Comparison of ENCODE assay signal across 18 mouse cellular contexts in genomic region chr3:138914626-138915288, GRCm38 (mm10).
A peak's percentile ranks its signal among the peaks of the same experiment; 100 is the strongest.
DNase-seq lines count a peak whose midpoint lies in the region; ATAC-seq and TF ChIP-seq lines count a peak whose summit lies in the region.
"Had no signal": no experiment of that assay in that cellular context is flagged by ENCODE, and none has a peak within 500 bp of the region (broad histone marks: within the 10 kb centered on the region; RNA-seq: fewer than 3 reads in every experiment).

No protein-coding gene starts in this region.

- ATAC-seq in embryonic facial prominence, embryonic 13.5 days (ENCODE audit: insufficient number of reproducible peaks, insufficient read depth, low FRiP score, low TSS enrichment, low read depth), result no peak
- no peak for ATAC-seq in limb, embryonic 13.5 days (ENCODE audit: low FRiP score, low read depth)
- ATAC-seq: forebrain, embryonic 15.5 days; lung, postnatal 0 days had no signal

- H3K79me2 ChIP-seq in heart, adult 2 months (replicated peaks; ENCODE audit: control insufficient read depth, insufficient read depth, low read length), result no peaks in the 10 kb centered on the region

- H3K4me2 ChIP-seq in embryonic facial prominence, embryonic 13.5 days, result no peak overlapping the region
- H3K4me2 ChIP-seq in limb, embryonic 13.5 days (replicated peaks), result no peak overlapping the region
- H3K4me2 ChIP-seq: forebrain, embryonic 15.5 days; heart, embryonic 15.5 days; liver, embryonic 15.5 days had no signal

- TF ChIP-seq EP300 in heart, adult 2 months (IDR thresholded peaks at IDR 0.05; ENCODE audit: insufficient read depth, low read depth, low read length), result no peak

- no peak for TF ChIP-seq POLR2A in heart, adult 2 months (IDR thresholded peaks at IDR 0.05; ENCODE audit: insufficient read depth, low read depth, low read length)

- no peaks in the 10 kb centered on the region for H3K36me3 ChIP-seq in heart, adult 2 months (ENCODE audit: control insufficient read depth, insufficient read depth, low read length)
- H3K36me3 ChIP-seq in embryonic facial prominence, embryonic 13.5 days, result peaks cover 2% of the 10 kb centered on the region; the same call in 1 of the 2 replicates
- peaks cover 3% of the 10 kb centered on the region; the same call in 1 of the 2 replicates for H3K36me3 ChIP-seq in limb, embryonic 13.5 days
- H3K36me3 ChIP-seq: forebrain, embryonic 15.5 days; liver, embryonic 15.5 days had no signal

- TF ChIP-seq CTCF in heart, adult 2 months (IDR thresholded peaks at IDR 0.05), result no peak
- TF ChIP-seq CTCF in layer of hippocampus, adult 2 months (conservative IDR thresholded peaks at IDR 0.05), result no peak

- H3K4me1 ChIP-seq in heart, adult 2 months (ENCODE audit: control insufficient read depth, insufficient read depth, low read length), result no peaks in the 10 kb centered on the region; the same call in 1 of the 2 replicates
- H3K4me1 ChIP-seq in embryonic facial prominence, embryonic 13.5 days, result peaks cover 6% of the 10 kb centered on the region
- H3K4me1 ChIP-seq in limb, embryonic 13.5 days, result peaks cover 12% of the 10 kb centered on the region
- H3K4me1 ChIP-seq: forebrain, embryonic 15.5 days; liver, embryonic 15.5 days had no signal

- peak; percentile 74 for DNase-seq in heart, adult 11 months
- DNase-seq in heart, adult 2 months, result no peak
- DNase-seq in layer of hippocampus, adult 2 months (ENCODE audit: low spot score in 2 of 2), result no peak
- DNase-seq in layer of hippocampus, adult 8-10 months (ENCODE audit: low spot score in 2 of 2), result no peak
- DNase-seq in right cerebral cortex, postnatal 36 days (ENCODE audit: low spot score in 2 of 2), result no peak
- DNase-seq: cerebellum, adult 18-20 months; cerebellum, postnatal 36 days; gastrocnemius, adult 2 months; thymus, postnatal 25 days had no signal

- no peak overlapping the region for H3K4me3 ChIP-seq in heart, adult 2 months
- H3K4me3 ChIP-seq in layer of hippocampus, adult 2 months, result no peak overlapping the region
- no peak overlapping the region for H3K4me3 ChIP-seq in embryonic facial prominence, embryonic 13.5 days
- no peak overlapping the region for H3K4me3 ChIP-seq in limb, embryonic 13.5 days
- H3K4me3 ChIP-seq: forebrain, embryonic 15.5 days; gastrocnemius, adult 2 months; heart, embryonic 15.5 days; liver, embryonic 15.5 days had no signal

- no peak overlapping the region for H3K9ac ChIP-seq in heart, adult 2 months (ENCODE audit: low read depth, low read length)
- 0 out of 2 replicates have a peak overlapping the region, but pooled peaks have one; percentile 32 for H3K9ac ChIP-seq in embryonic facial prominence, embryonic 13.5 days
- peak overlapping the region; percentile 35; the same call in 1 of the 2 replicates for H3K9ac ChIP-seq in limb, embryonic 13.5 days
- H3K9ac ChIP-seq: forebrain, embryonic 15.5 days; heart, embryonic 15.5 days; liver, embryonic 15.5 days had no signal

- intact Hi-C loops in heart, adult 2 months (cut with DNase I), result no loop called here

- WGBS in heart, adult 2 months, result 68% methylated on average over 8 of the region's 8 CpGs
- 63% methylated on average over 8 of the region's 8 CpGs for WGBS in embryonic facial prominence, embryonic 13.5 days
- 47% methylated on average over 8 of the region's 8 CpGs for WGBS in limb, embryonic 13.5 days

- no peaks in the 10 kb centered on the region for H3K27me3 ChIP-seq in heart, adult 2 months (ENCODE audit: control insufficient read depth, insufficient read depth, low read length)
- no peaks in the 10 kb centered on the region for H3K27me3 ChIP-seq in embryonic facial prominence, embryonic 13.5 days
- H3K27me3 ChIP-seq in limb, embryonic 13.5 days, result no peaks in the 10 kb centered on the region
- H3K27me3 ChIP-seq: CH12.LX; forebrain, embryonic 15.5 days; liver, embryonic 15.5 days had no signal

- H3K27ac ChIP-seq in heart, adult 2 months, result no peak overlapping the region
- peak overlapping the region; percentile 53; the same call in 1 of the 2 replicates for H3K27ac ChIP-seq in layer of hippocampus, adult 2 months
- H3K27ac ChIP-seq in embryonic facial prominence, embryonic 13.5 days, result no peak overlapping the region
- H3K27ac ChIP-seq in limb, embryonic 13.5 days, result no peak overlapping the region; the same call in 1 of the 2 replicates
- H3K27ac ChIP-seq: forebrain, embryonic 15.5 days; gastrocnemius, adult 2 months; heart, embryonic 15.5 days; kidney, postnatal 0 days; liver, embryonic 15.5 days; stomach, postnatal 0 days had no signal

- H3K9me3 ChIP-seq in embryonic facial prominence, embryonic 13.5 days, result no peaks in the 10 kb centered on the region
- H3K9me3 ChIP-seq in limb, embryonic 13.5 days, result no peaks in the 10 kb centered on the region
- H3K9me3 ChIP-seq: forebrain, embryonic 15.5 days; heart, embryonic 15.5 days; liver, embryonic 15.5 days had no signal
